Mouse (Mus musculus): ENCODE measurements at regions not wholly inside any gene's neighbourhood (a gene's known extent, or its start where the extent isn't known, plus 50 kb on each side); places are given as distances from the start of the nearest gene placed in this dataset.

GRCm38 (mm10) chr2:160584568-160584967 lies 61.1 kb upstream of the Top1 start:
- H3K27ac ChIP-seq (ENCODE audit: low read depth) = no peak overlapping the region
- H3K9ac ChIP-seq (replicated peaks) = no peak overlapping the region
- H3K27me3 ChIP-seq (ENCODE audit: insufficient read depth, low read length) = peaks cover 7% of the 10 kb centered on the region
- no peak for DNase-seq
- ATAC-seq = no peak
- 52% methylated on average over 9 of the region's 9 CpGs for WGBS (ENCODE audit: insufficient replicate concordance)
- no peaks in the 10 kb centered on the region for H3K36me3 ChIP-seq (replicated peaks; ENCODE audit: insufficient read depth, low read length)
- no peaks in the 10 kb centered on the region for H3K4me1 ChIP-seq (ENCODE audit: insufficient read depth)
- H3K9me3 ChIP-seq (ENCODE audit: low read length) = no peaks in the 10 kb centered on the region
- H3K4me3 ChIP-seq (ENCODE audit: low read depth, low read length) = no peak overlapping the region
- no peak overlapping the region for H3K4me2 ChIP-seq (ENCODE audit: low read depth, low read length)
- TF ChIP-seq EP300 (IDR thresholded peaks at IDR 0.05; ENCODE audit: low read depth) = no peak
- TF ChIP-seq CTCF (IDR thresholded peaks at IDR 0.05; ENCODE audit: low read depth) = no peak

GRCm38 (mm10) chr2:160587015-160587835 lies 58.5 kb upstream of the Top1 start:
- ATAC-seq (no peak), DNase-seq (no peak)
- 0 out of 2 replicates have a peak, but pooled peaks cover 5% of the 10 kb centered on the region for H3K27me3 ChIP-seq (ENCODE audit: insufficient read depth, low read length)
- TF ChIP-seq EP300 (IDR thresholded peaks at IDR 0.05; ENCODE audit: low read depth) (no peak), CTCF (IDR thresholded peaks at IDR 0.05; ENCODE audit: low read depth) (peak; percentile 48)
- H3K4me1 ChIP-seq (ENCODE audit: insufficient read depth) = no peaks in the 10 kb centered on the region
- H3K4me3 ChIP-seq (ENCODE audit: low read depth, low read length) = no peak overlapping the region
- H3K36me3 ChIP-seq (replicated peaks; ENCODE audit: insufficient read depth, low read length) = no peaks in the 10 kb centered on the region
- H3K27ac ChIP-seq (ENCODE audit: low read depth) = no peak overlapping the region
- WGBS (ENCODE audit: insufficient replicate concordance) = 65% methylated on average over 9 of the region's 9 CpGs
- no peaks in the 10 kb centered on the region for H3K9me3 ChIP-seq (ENCODE audit: low read length)
- H3K9ac ChIP-seq (replicated peaks) = no peak overlapping the region
- H3K4me2 ChIP-seq (ENCODE audit: low read depth, low read length) = no peak overlapping the region

GRCm38 (mm10) chr2:160588401-160588800 lies 57.3 kb upstream of the Top1 start:
- TF ChIP-seq CTCF (IDR thresholded peaks at IDR 0.05; ENCODE audit: low read depth) (no peak), EP300 (IDR thresholded peaks at IDR 0.05; ENCODE audit: low read depth) (no peak)
- Histone ChIP-seq H3K4me3 (ENCODE audit: low read depth, low read length) (no peak overlapping the region), H3K4me1 (ENCODE audit: insufficient read depth) (no peaks in the 10 kb centered on the region), H3K36me3 (replicated peaks; ENCODE audit: insufficient read depth, low read length) (no peaks in the 10 kb centered on the region), H3K9ac (replicated peaks) (no peak overlapping the region), H3K27me3 (ENCODE audit: insufficient read depth, low read length) (0 out of 2 replicates have a peak, but pooled peaks cover 8% of the 10 kb centered on the region), H3K4me2 (ENCODE audit: low read depth, low read length) (no peak overlapping the region), H3K9me3 (ENCODE audit: low read length) (no peaks in the 10 kb centered on the region), H3K27ac (ENCODE audit: low read depth) (no peak overlapping the region)
- DNase-seq (peak; percentile 8), ATAC-seq (no peak)
- 71% methylated on average over 9 of the region's 9 CpGs for WGBS (ENCODE audit: insufficient replicate concordance)

- no peak overlapping the region for H3K27ac ChIP-seq (ENCODE audit: low read depth)
- no peak for DNase-seq
- H3K36me3 ChIP-seq (replicated peaks; ENCODE audit: insufficient read depth, low read length) = no peaks in the 10 kb centered on the region
- WGBS (ENCODE audit: insufficient replicate concordance) = 57% methylated on average over 13 of the region's 13 CpGs
- TF ChIP-seq EP300 (IDR thresholded peaks at IDR 0.05; ENCODE audit: low read depth) (no peak), CTCF (IDR thresholded peaks at IDR 0.05; ENCODE audit: low read depth) (no peak)
- H3K4me2 ChIP-seq (ENCODE audit: low read depth, low read length) = no peak overlapping the region
- no peaks in the 10 kb centered on the region for H3K9me3 ChIP-seq (ENCODE audit: low read length)
- no peak overlapping the region for H3K4me3 ChIP-seq (ENCODE audit: low read depth, low read length)
- ATAC-seq = no peak
- no peak overlapping the region for H3K9ac ChIP-seq (replicated peaks)
- H3K27me3 ChIP-seq (ENCODE audit: insufficient read depth, low read length) = 0 out of 2 replicates have a peak, but pooled peaks cover 6% of the 10 kb centered on the region
- no peaks in the 10 kb centered on the region for H3K4me1 ChIP-seq (ENCODE audit: insufficient read depth)
These were observed 55.3 kb upstream of the Top1 start for GRCm38 (mm10) chr2:160590209-160590910.

- no peak overlapping the region for H3K4me3 ChIP-seq (ENCODE audit: low read depth, low read length)
- H3K9me3 ChIP-seq (ENCODE audit: low read length) = no peaks in the 10 kb centered on the region
- 67% methylated on average over 18 of the region's 18 CpGs for WGBS (ENCODE audit: insufficient replicate concordance)
- H3K27me3 ChIP-seq (ENCODE audit: insufficient read depth, low read length) = 0 out of 2 replicates have a peak, but pooled peaks cover 6% of the 10 kb centered on the region
- no peak overlapping the region for H3K27ac ChIP-seq (ENCODE audit: low read depth)
- TF ChIP-seq CTCF (IDR thresholded peaks at IDR 0.05; ENCODE audit: low read depth) (no peak), EP300 (IDR thresholded peaks at IDR 0.05; ENCODE audit: low read depth) (no peak)
- no peak overlapping the region for H3K4me2 ChIP-seq (ENCODE audit: low read depth, low read length)
- no peaks in the 10 kb centered on the region for H3K4me1 ChIP-seq (ENCODE audit: insufficient read depth)
- DNase-seq = no peak
- ATAC-seq = no peak
- no peaks in the 10 kb centered on the region for H3K36me3 ChIP-seq (replicated peaks; ENCODE audit: insufficient read depth, low read length)
- H3K9ac ChIP-seq (replicated peaks) = no peak overlapping the region
These were observed 54.1 kb upstream of the Top1 start for GRCm38 (mm10) chr2:160591446-160592180.

GRCm38 (mm10) chr2:160593035-160593434 lies 52.7 kb upstream of the Top1 start:
- no peak for ATAC-seq
- Histone ChIP-seq H3K36me3 (replicated peaks; ENCODE audit: insufficient read depth, low read length) (no peaks in the 10 kb centered on the region), H3K9ac (replicated peaks) (no peak overlapping the region), H3K4me1 (ENCODE audit: insufficient read depth) (peaks cover 1% of the 10 kb centered on the region; the same call in 1 of the 2 replicates), H3K27me3 (ENCODE audit: insufficient read depth, low read length) (0 out of 2 replicates have a peak, but pooled peaks cover 6% of the 10 kb centered on the region), H3K4me2 (ENCODE audit: low read depth, low read length) (no peak overlapping the region), H3K27ac (ENCODE audit: low read depth) (no peak overlapping the region), H3K9me3 (ENCODE audit: low read length) (no peaks in the 10 kb centered on the region), H3K4me3 (ENCODE audit: low read depth, low read length) (no peak overlapping the region)
- WGBS (ENCODE audit: insufficient replicate concordance) = 9% methylated on average over 2 of the region's 2 CpGs
- DNase-seq = peak; percentile 80
- TF ChIP-seq EP300 (IDR thresholded peaks at IDR 0.05; ENCODE audit: low read depth) (no peak), CTCF (IDR thresholded peaks at IDR 0.05; ENCODE audit: low read depth) (peak; percentile 96)
